Mouse (Mus musculus) kidney, adult 11 months (tissue): ENCODE measurements around the gene H2al1b.
"Not testable (repeated sequence)": the region's sequence is repeated elsewhere in the genome, so short reads cannot be mapped to it uniquely, and the experiment has no call there.

Source experiments
- DNase-seq: peaks from one replicate; pipeline ENCODE4 v3.0.0; 2022

H2al1b gene

GRCm38 (mm10) chrX:11302132-11302531, at the start of gene H2al1b:
H2al1b (plus strand) TSS chrX:11302432.
- not testable (repeated sequence) for DNase-seq

DNA sequence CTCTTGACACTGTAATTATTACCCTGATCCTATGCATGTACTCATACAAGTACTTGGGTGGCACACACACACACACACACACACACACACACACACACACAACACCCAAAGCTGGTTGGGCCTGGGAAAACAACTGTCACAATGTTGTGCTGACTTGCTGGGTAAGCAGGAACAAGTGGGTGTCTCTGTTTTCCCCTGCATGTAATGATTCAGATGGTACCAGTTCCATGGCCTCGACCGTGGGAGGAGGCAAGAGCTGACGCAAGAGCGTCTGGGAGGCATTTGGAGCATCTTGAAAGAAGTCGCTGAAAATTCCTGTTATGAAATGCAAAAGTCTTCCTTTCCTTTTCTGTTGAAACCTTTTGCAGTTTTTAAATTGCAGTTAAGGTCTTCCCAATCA, 48.2 kb upstream of the H2al1b start:
- DNase-seq: no peak

DNA sequence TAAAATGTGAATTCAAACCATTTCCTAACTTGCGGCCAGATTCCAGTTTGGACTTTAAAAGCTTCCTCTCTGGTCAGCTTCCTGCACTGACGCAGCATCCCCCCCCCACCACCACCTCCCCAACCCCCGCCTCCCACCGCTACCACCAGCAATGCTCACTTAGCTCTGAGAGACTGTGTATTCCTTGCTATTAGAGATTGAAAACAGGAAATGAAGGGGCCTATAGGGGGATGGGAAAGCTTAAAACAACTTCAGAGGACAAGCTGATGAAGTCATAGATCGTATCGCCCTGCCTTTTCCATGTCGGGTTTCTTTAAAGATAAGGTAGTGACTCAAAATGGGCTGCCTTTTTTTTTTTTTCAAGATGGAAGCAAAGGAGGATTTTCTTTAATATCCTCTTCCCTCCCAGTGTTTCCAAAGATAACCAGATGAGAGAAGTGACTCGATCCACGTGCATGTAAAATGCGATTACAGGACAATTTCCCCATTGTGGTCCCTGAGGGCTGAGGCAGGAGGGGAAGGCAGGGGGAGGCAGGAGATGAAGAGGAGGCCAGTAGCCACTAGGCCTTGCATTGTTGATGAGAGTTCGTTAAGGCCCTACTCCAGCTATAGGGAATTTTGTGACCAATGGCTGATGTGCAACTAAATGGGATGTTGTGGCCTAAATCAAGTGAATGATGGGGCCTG, 47.6 kb upstream of the H2al1b start:
- DNase-seq: no peak

DNA sequence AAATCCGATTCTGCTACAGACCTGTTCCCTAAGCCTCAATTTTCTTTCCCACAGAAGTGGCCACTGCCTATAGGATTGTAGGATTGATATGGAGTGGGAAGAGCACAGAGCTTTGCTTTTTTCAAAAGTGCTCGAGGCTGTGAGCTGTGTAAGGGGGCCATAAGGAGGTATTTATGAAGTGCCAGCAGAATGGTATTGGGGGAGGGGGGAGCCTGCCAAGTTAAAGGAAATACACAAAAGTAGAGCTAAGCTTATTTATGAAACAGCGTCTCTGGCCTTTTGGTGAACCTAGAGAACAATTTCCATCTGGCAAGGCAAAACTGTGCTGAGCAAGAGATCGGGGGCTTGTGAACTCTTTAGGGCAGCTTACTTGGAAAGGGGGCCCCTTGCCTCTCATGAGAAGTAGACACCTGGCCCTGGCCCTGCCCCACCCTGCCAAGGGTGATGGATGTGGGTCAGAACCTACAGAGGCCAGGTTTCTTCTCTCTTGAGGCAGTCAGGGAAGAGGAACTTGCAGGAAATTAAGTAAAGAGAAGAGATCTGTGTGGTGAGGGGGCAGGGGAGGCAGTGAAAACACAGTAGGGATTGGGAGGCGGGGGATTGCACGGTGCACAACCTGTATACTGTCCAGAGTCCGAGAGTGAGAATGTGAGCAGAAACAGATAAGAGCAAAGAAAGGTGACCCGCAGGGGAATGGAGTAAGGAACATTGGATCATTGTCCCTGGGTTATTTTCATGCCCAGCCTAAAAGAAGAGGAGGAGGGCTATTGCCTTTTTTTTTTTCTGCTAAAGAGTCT, 46.5 kb upstream of the H2al1b start:
- DNase-seq: no peak

DNA sequence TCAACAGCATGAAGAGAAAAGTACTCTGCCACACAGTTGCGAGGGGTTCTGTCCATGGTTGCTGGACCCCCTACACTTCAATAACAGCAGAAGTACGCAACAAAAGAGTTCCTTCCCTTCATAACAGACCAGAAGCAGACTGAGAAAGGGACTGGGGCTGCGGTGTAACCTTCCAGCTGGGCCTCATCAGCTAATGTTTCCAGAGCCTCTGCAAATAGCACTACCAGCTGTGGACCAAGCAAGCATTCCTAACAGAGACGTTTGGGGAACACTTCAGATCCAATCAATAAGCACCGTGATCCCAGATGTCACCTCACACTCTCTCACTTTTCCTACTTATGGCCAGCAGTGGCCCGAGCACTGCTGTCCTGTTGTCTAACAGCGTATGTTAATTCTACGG, 37.3 kb upstream of the H2al1b start:
- DNase-seq: no peak

GRCm38 (mm10) chrX:11267791-11268190, 34.4 kb upstream of the H2al1b start:
- DNase-seq: peak; percentile 26

DNA sequence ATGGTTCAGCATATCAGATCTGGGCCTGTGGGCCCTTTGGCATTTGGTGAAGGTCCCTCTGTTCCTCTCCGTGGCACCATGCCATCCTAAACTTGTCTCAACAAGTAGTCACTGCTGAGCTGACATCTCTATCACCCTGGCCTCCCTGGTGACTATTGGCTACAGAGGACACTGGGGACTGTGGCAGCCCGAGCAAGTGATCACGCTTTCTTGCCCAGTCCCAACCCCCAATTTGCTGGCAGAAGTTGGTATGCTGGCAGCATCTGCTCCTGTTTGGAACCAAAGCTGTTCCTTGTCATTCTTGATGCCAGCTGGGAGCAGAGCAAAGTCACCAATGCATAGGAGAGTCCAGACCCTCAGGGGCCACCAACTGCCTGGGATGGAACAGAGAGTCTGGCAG, 33.2 kb upstream of the H2al1b start:
- DNase-seq: no peak

- no peak for DNase-seq
Measured at GRCm38 (mm10) chrX:11273190-11273589, 29.0 kb upstream of the H2al1b start.

DNA sequence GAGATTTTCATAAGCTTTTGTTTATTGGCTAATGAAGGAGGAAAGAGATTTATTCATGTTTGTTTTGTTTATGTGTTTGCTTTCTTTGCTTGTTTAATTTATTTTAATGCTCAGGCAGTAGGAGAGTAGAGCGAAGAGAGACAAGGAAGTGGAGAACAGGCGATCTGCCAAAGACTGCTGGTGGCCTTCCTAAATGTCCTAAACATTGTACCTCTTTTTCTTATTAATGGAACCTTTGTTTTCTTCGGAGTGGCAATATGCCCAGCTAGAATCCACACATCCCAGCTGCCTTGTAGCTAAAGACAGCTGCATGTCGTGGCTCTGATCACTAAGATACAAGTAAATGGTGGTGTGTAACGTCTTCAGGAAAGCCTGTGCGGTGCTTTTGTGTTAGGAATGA, 25.1 kb upstream of the H2al1b start:
- no peak for DNase-seq

GRCm38 (mm10) chrX:11280741-11281140, 21.5 kb upstream of the H2al1b start:
- no peak for DNase-seq

- DNase-seq: no peak
Measured at GRCm38 (mm10) chrX:11288306-11288882, 13.8 kb upstream of the H2al1b start.

GRCm38 (mm10) chrX:11289244-11289643, 13.0 kb upstream of the H2al1b start:
- no peak for DNase-seq

- DNase-seq: not testable (repeated sequence)
Measured at GRCm38 (mm10) chrX:11298957-11299356, 3.3 kb upstream of the H2al1b start, which contains the start of gene H2al1a. H2al1a (plus strand) TSS chrX:11299257.

DNA sequence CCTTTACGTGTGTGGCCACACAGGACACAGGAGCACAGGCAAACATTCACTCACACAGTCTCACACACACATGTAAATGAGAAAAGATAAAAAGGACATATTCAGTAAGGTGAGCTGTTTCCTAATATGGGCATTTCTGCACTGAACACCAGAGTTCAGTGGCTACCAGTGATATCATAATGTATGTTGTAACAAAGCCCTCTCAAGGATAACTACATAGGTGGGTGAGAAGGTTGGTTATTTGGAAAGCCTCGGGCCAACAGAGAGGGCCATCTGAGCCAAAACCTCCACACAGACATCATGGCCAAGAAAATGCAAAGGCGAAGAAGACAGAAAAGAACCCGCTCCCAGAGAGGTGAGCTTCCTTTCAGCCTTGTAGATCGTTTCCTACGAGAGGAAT, 3.1 kb downstream of the H2al1b start, which contains the start of gene H2al1c:
Gene H2al1c (plus strand): TSS at position 301 of the 400 bp plus-strand sequence.
- DNase-seq: not testable (repeated sequence)

- DNase-seq: not testable (repeated sequence)
Measured at GRCm38 (mm10) chrX:11308524-11308923, 6.3 kb downstream of the H2al1b start, which contains the start of gene H2al1d. H2al1d (plus strand) TSS chrX:11308824.

GRCm38 (mm10) chrX:11311634-11312033, 9.4 kb downstream of the H2al1b start, which contains the start of gene H2al1e:
H2al1e (plus strand) TSS chrX:11311934.
- not testable (repeated sequence) for DNase-seq

- not testable (repeated sequence) for DNase-seq
Measured at GRCm38 (mm10) chrX:11314858-11315257, 12.6 kb downstream of the H2al1b start, which contains the start of gene H2al1f. H2al1f (plus strand) TSS chrX:11315158.

DNA sequence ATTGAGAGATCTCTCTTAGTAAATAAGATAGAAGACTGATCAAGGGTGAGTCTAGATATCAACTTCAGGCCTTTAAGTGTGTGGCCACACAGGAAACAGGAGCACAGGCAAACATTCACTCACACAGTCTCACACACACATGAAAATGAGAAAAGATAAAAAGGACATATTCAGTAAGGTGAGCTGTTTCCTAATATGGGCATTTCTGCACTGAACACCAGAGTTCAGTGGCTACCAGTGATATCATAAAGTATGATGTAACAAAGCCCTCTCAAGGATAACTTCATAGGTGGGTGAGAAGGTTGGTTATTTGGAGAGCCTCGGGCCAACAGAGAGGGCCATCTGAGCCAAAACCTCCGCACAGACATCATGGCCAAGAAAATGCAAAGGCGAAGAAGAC, 15.7 kb downstream of the H2al1b start, which contains the start of gene H2al1g:
Gene H2al1g (plus strand): TSS at position 301 of the 400 bp plus-strand sequence.
- not testable (repeated sequence) for DNase-seq

- DNase-seq: not testable (repeated sequence)
Measured at GRCm38 (mm10) chrX:11321192-11321591, 19.0 kb downstream of the H2al1b start, which contains the start of gene H2al1h. H2al1h (plus strand) TSS chrX:11321492.

DNA sequence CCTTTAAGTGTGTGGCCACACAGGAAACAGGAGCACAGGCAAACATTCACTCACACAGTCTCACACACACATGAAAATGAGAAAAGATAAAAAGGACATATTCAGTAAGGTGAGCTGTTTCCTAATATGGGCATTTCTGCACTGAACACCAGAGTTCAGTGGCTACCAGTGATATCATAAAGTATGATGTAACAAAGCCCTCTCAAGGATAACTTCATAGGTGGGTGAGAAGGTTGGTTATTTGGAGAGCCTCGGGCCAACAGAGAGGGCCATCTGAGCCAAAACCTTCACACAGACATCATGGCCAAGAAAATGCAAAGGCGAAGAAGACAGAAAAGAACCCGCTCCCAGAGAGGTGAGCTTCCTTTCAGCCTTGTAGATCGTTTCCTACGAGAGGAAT, 22.1 kb downstream of the H2al1b start, which contains the start of gene H2al1i:
Gene H2al1i (plus strand): TSS at position 301 of the 400 bp plus-strand sequence.
- DNase-seq: not testable (repeated sequence)

GRCm38 (mm10) chrX:11327522-11327921, 25.3 kb downstream of the H2al1b start, which contains the start of gene H2al1j:
H2al1j (plus strand) TSS chrX:11327822.
- DNase-seq: not testable (repeated sequence)

- DNase-seq: no peak
Measured at GRCm38 (mm10) chrX:11345762-11346161, 43.5 kb downstream of the H2al1b start.

DNA sequence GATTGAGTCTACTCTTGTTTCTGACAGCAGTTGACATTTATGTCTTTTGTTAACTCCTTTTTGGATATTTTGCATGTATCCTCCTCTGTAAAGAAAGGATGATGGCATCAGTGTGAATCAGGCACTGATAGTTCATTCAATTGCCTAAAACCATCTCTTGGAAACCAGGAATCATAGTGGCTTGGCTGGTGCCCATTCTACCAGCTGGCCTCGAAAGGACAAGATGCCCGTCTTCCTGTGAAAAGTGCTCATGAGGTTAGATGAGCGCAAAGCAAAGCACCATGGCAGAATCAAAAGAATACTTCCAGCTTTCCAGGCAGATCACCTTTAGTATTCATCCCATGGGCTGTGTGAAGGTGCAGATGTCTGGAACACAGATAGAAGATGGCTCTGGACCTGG, 44.5 kb downstream of the H2al1b start:
- DNase-seq: no peak
